Mouse (Mus musculus): Measurements from ENCODE around the gene Gm2016.
"Not testable (repeated sequence)": the region's sequence is repeated elsewhere in the genome, so short reads cannot be mapped to it uniquely, and the experiment has no call there.

Gm2016 gene

GRCm38 (mm10) chr12:87873772-87874171, at the start of gene Gm2016:
Gm2016 (plus strand) TSS chr12:87874072.
- DNase-seq = not testable (repeated sequence)

GRCm38 (mm10) chr12:87842239-87842638, 31.6 kb upstream of the Gm2016 start, which contains the start of gene Gm2001:
Gm2001 (minus strand) TSS chr12:87842339.
- not testable (repeated sequence) for DNase-seq

- DNase-seq = not testable (repeated sequence)
Measured at GRCm38 (mm10) chr12:87850657-87851056, 23.2 kb upstream of the Gm2016 start.

GRCm38 (mm10) chr12:87856067-87856466, 17.8 kb upstream of the Gm2016 start:
- not testable (repeated sequence) for DNase-seq

GRCm38 (mm10) chr12:87861740-87862692, 11.9 kb upstream of the Gm2016 start:
- not testable (repeated sequence) for DNase-seq

GRCm38 (mm10) chr12:87863638-87864037, 10.2 kb upstream of the Gm2016 start:
- not testable (repeated sequence) for DNase-seq

GRCm38 (mm10) chr12:87864048-87864447, 9.8 kb upstream of the Gm2016 start:
- not testable (repeated sequence) for DNase-seq

- not testable (repeated sequence) for DNase-seq
Measured at GRCm38 (mm10) chr12:87895070-87895469, 21.2 kb downstream of the Gm2016 start, which contains the start of gene Gm2022. Gm2022 (plus strand) TSS chr12:87895370.

GRCm38 (mm10) chr12:87919721-87920120, 45.8 kb downstream of the Gm2016 start, which contains the start of gene Gm2035:
Gm2035 (minus strand) TSS chr12:87919857.
- not testable (repeated sequence) for DNase-seq
